Mouse (Mus musculus) limb, embryonic 13.5 days (tissue): ENCODE data around the gene Rbms3. TPM values are rescaled to one million over a fixed set of nuclear protein-coding genes. Genes with fewer than 3 reads are reported as not detected.

Experiments used
- ATAC-seq: fragments of 200-750 bp; cut with Nextera tagmentation; 2 replicates; pipeline ENCODE4 v1.8.0; 2017; ENCODE audit warnings: low read depth, moderate number of reproducible peaks, moderate TSS enrichment; ENCODE audit not compliant: low FRiP score
- H3K27ac ChIP-seq: fragments of 300-500 bp; sonication (generic); 2 replicates; pipeline ENCODE4 v1.5.1; 2015; ENCODE audit warnings: inconsistent platforms, mild to moderate bottlenecking, moderate library complexity
- H3K27me3 ChIP-seq: fragments of 300-500 bp; sonication (generic); 2 replicates; pipeline ENCODE4 v1.6.1; 2015; ENCODE audit warnings: mild to moderate bottlenecking, inconsistent platforms
- H3K36me3 ChIP-seq: fragments of 300-500 bp; sonication (generic); 2 replicates; pipeline ENCODE4 v1.6.1; 2015; ENCODE audit warnings: inconsistent platforms, mild to moderate bottlenecking, moderate library complexity
- H3K4me1 ChIP-seq: fragments of 300-500 bp; sonication (generic); 2 replicates; pipeline ENCODE4 v1.6.1; 2015; ENCODE audit warnings: inconsistent platforms
- H3K4me2 ChIP-seq: fragments of 300-500 bp; sonication (generic); replicated peaks from 2 replicates; pipeline ENCODE4 v1.6.1; 2015; ENCODE audit warnings: inconsistent platforms, mild to moderate bottlenecking, moderate library complexity
- H3K4me3 ChIP-seq: fragments of 300-500 bp; sonication (generic); 2 replicates; pipeline ENCODE4 v1.5.1; 2015; ENCODE audit warnings: moderate library complexity, mild to moderate bottlenecking, inconsistent platforms
- H3K9ac ChIP-seq: fragments of 300-500 bp; sonication (generic); 2 replicates; pipeline ENCODE4 v1.6.1; 2015; ENCODE audit warnings: mild to moderate bottlenecking, inconsistent platforms
- H3K9me3 ChIP-seq: fragments of 300-500 bp; sonication (generic); 2 replicates; pipeline ENCODE4 v1.6.1; 2016; ENCODE audit warnings: inconsistent platforms
- WGBS: fragments of 180-500 bp; shearing (Covaris S2); methylation state at CpG from one replicate; pipeline ENCODE4 v1.1.7; 2015; 5-methylcytosine and 5-hydroxymethylcytosine counted together
- polyA plus RNA-seq: library from polyadenylated mRNA; unstranded; fragments of >200 nt; fragmentation: Nextera tagmentation; extraction: Ambion mirVana; gene quantifications from 2 replicates; pipeline ENCODE4 v1.2.1, GENCODE M21; 2015

Rbms3 gene
- polyA plus RNA-seq, 1 experiment from 2014 or later, result 101 TPM

GRCm38 (mm10) chr9:117583638-117584037 lies 46.1 kb downstream of the Rbms3 start:
- 58% methylated on average over 7 of the region's 7 CpGs for WGBS
- 0 out of 2 replicates have a peak, but pooled peaks have one; percentile 48 for ATAC-seq

GRCm38 (mm10) chr9:117582591-117582990 lies 47.1 kb downstream of the Rbms3 start:
- WGBS, result 84% methylated on average over 6 of the region's 6 CpGs
- Histone ChIP-seq H3K36me3 (no peaks in the 10 kb centered on the region), H3K27ac (no peak overlapping the region), H3K4me3 (no peak overlapping the region), H3K9me3 (no peaks in the 10 kb centered on the region), H3K27me3 (no peaks in the 10 kb centered on the region), H3K4me2 (no peak overlapping the region), H3K4me1 (no peaks in the 10 kb centered on the region), H3K9ac (no peak overlapping the region)
- ATAC-seq, result no peak

More at GRCm38 (mm10) chr9:117583638-117584037, 46.1 kb downstream of the Rbms3 start:
- Histone ChIP-seq H3K27ac (no peak overlapping the region), H3K4me2 (no peak overlapping the region), H3K9ac (no peak overlapping the region), H3K4me3 (no peak overlapping the region), H3K36me3 (no peaks in the 10 kb centered on the region), H3K9me3 (no peaks in the 10 kb centered on the region), H3K4me1 (no peaks in the 10 kb centered on the region), H3K27me3 (no peaks in the 10 kb centered on the region)

- H3K27ac ChIP-seq, result no peak overlapping the region
Measured at GRCm38 (mm10) chr9:117571186-117571855, 58.4 kb downstream of the Rbms3 start.

GRCm38 (mm10) chr9:117570240-117570821 lies 59.4 kb downstream of the Rbms3 start:
- Histone ChIP-seq H3K9ac (no peak overlapping the region), H3K27me3 (no peaks in the 10 kb centered on the region), H3K4me1 (peaks cover 13% of the 10 kb centered on the region), H3K4me2 (no peak overlapping the region), H3K9me3 (no peaks in the 10 kb centered on the region), H3K4me3 (no peak overlapping the region), H3K27ac (no peak overlapping the region), H3K36me3 (no peaks in the 10 kb centered on the region)
- ATAC-seq, result peak; percentile 40; the same call in 1 of the 2 replicates
- WGBS, result 76% methylated on average over 7 of the region's 7 CpGs

More at GRCm38 (mm10) chr9:117571186-117571855, 58.4 kb downstream of the Rbms3 start:
- H3K9ac ChIP-seq, result no peak overlapping the region
- no peak overlapping the region for H3K4me3 ChIP-seq
- peaks cover 8% of the 10 kb centered on the region for H3K4me1 ChIP-seq
- no peak overlapping the region for H3K4me2 ChIP-seq
- 76% methylated on average over 5 of the region's 5 CpGs for WGBS
- no peaks in the 10 kb centered on the region for H3K36me3 ChIP-seq
- H3K27me3 ChIP-seq, result no peaks in the 10 kb centered on the region
- no peaks in the 10 kb centered on the region for H3K9me3 ChIP-seq
- ATAC-seq, result no peak

GRCm38 (mm10) chr9:117566293-117566692 lies 63.4 kb downstream of the Rbms3 start:
- ATAC-seq, result peak; percentile 48; the same call in 1 of the 2 replicates
- Histone ChIP-seq H3K4me1 (peaks cover 13% of the 10 kb centered on the region), H3K27me3 (no peaks in the 10 kb centered on the region), H3K4me2 (no peak overlapping the region), H3K9ac (no peak overlapping the region), H3K36me3 (no peaks in the 10 kb centered on the region), H3K27ac (no peak overlapping the region), H3K4me3 (no peak overlapping the region), H3K9me3 (no peaks in the 10 kb centered on the region)
- WGBS, result 44% methylated on average over 10 of the region's 10 CpGs

- Histone ChIP-seq H3K27me3 (no peaks in the 10 kb centered on the region), H3K9me3 (no peaks in the 10 kb centered on the region), H3K9ac (no peak overlapping the region), H3K27ac (no peak overlapping the region), H3K4me3 (no peak overlapping the region), H3K4me2 (no peak overlapping the region), H3K36me3 (no peaks in the 10 kb centered on the region), H3K4me1 (peaks cover 14% of the 10 kb centered on the region)
- WGBS, result 83% methylated on average over 5 of the region's 5 CpGs
- ATAC-seq, result no peak
Measured at GRCm38 (mm10) chr9:117558562-117558961, 71.2 kb downstream of the Rbms3 start.

GRCm38 (mm10) chr9:117554356-117554755 lies 75.4 kb downstream of the Rbms3 start:
- Histone ChIP-seq H3K4me1 (peaks cover 14% of the 10 kb centered on the region), H3K9me3 (no peaks in the 10 kb centered on the region), H3K4me3 (no peak overlapping the region), H3K27ac (peak overlapping the region; percentile 63), H3K36me3 (no peaks in the 10 kb centered on the region), H3K9ac (no peak overlapping the region), H3K27me3 (no peaks in the 10 kb centered on the region), H3K4me2 (no peak overlapping the region)
- peak; percentile 51; the same call in 1 of the 2 replicates for ATAC-seq

- Histone ChIP-seq H3K4me1 (no peaks in the 10 kb centered on the region), H3K27me3 (no peaks in the 10 kb centered on the region), H3K9ac (no peak overlapping the region), H3K36me3 (no peaks in the 10 kb centered on the region), H3K4me2 (no peak overlapping the region), H3K4me3 (no peak overlapping the region), H3K27ac (no peak overlapping the region), H3K9me3 (no peaks in the 10 kb centered on the region)
- WGBS, result 83% methylated on average over 2 of the region's 2 CpGs
- no peak for ATAC-seq
Measured at GRCm38 (mm10) chr9:117529281-117529680, 100.4 kb downstream of the Rbms3 start.

GRCm38 (mm10) chr9:117508941-117509340 lies 120.8 kb downstream of the Rbms3 start:
- H3K4me2 ChIP-seq, result no peak overlapping the region
- WGBS, result 68% methylated on average over 11 of the region's 11 CpGs
- ATAC-seq, result no peak
- H3K9me3 ChIP-seq, result no peaks in the 10 kb centered on the region
- no peaks in the 10 kb centered on the region for H3K4me1 ChIP-seq
- no peak overlapping the region for H3K4me3 ChIP-seq
- no peaks in the 10 kb centered on the region for H3K36me3 ChIP-seq
- no peak overlapping the region for H3K27ac ChIP-seq
- no peaks in the 10 kb centered on the region for H3K27me3 ChIP-seq
- no peak overlapping the region for H3K9ac ChIP-seq

GRCm38 (mm10) chr9:117491866-117492265 lies 137.8 kb downstream of the Rbms3 start:
- Histone ChIP-seq H3K9me3 (no peaks in the 10 kb centered on the region), H3K4me3 (no peak overlapping the region), H3K27me3 (no peaks in the 10 kb centered on the region), H3K27ac (no peak overlapping the region), H3K9ac (no peak overlapping the region), H3K36me3 (no peaks in the 10 kb centered on the region), H3K4me1 (peaks cover 11% of the 10 kb centered on the region), H3K4me2 (no peak overlapping the region)
- no peak for ATAC-seq
- WGBS, result 88% methylated on average over 2 of the region's 2 CpGs

- H3K4me3 ChIP-seq, result no peak overlapping the region
- no peaks in the 10 kb centered on the region for H3K4me1 ChIP-seq
- H3K36me3 ChIP-seq, result no peaks in the 10 kb centered on the region
- WGBS, result 91% methylated on average over 5 of the region's 5 CpGs
- ATAC-seq, result no peak
- H3K9me3 ChIP-seq, result no peaks in the 10 kb centered on the region
- no peaks in the 10 kb centered on the region for H3K27me3 ChIP-seq
- no peak overlapping the region for H3K4me2 ChIP-seq
- no peak overlapping the region for H3K27ac ChIP-seq
- H3K9ac ChIP-seq, result no peak overlapping the region
Measured at GRCm38 (mm10) chr9:117484396-117484795, 145.3 kb downstream of the Rbms3 start.

- Histone ChIP-seq H3K4me2 (no peak overlapping the region), H3K36me3 (no peaks in the 10 kb centered on the region), H3K27ac (no peak overlapping the region), H3K4me1 (no peaks in the 10 kb centered on the region), H3K9me3 (no peaks in the 10 kb centered on the region), H3K4me3 (no peak overlapping the region), H3K27me3 (no peaks in the 10 kb centered on the region), H3K9ac (no peak overlapping the region)
- ATAC-seq, result no peak
- WGBS, result 93% methylated on average over 13 of the region's 13 CpGs
Measured at GRCm38 (mm10) chr9:117476753-117477152, 153.0 kb downstream of the Rbms3 start.
